Mouse (Mus musculus) midbrain, embryonic 16.5 days (tissue): ENCODE data around the gene Fyn. TPM values are rescaled to one million over a fixed set of nuclear protein-coding genes. Genes with fewer than 3 reads are reported as not detected.

Experiments
- ATAC-seq: fragments of 200-750 bp; cut with Nextera tagmentation; 2 replicates; pipeline ENCODE4 v1.8.0; 2017; ENCODE audit warnings: moderate TSS enrichment
- H3K27ac ChIP-seq: fragments of 300-500 bp; sonication (generic); 2 replicates; pipeline ENCODE4 v1.5.1; 2014; ENCODE audit warnings: mild to moderate bottlenecking, low read length, mixed read lengths
- H3K27me3 ChIP-seq: fragments of 300-500 bp; sonication (generic); 2 replicates; pipeline ENCODE4 v1.6.1; 2014; ENCODE audit warnings: low read depth, low read length, mixed read lengths; ENCODE audit not compliant: control insufficient read depth, insufficient read depth
- H3K36me3 ChIP-seq: fragments of 300-500 bp; sonication (generic); 2 replicates; pipeline ENCODE4 v1.6.1; 2014; ENCODE audit warnings: mild to moderate bottlenecking, low read length, moderate library complexity, mixed read lengths; ENCODE audit not compliant: control insufficient read depth, insufficient read depth
- H3K4me1 ChIP-seq: fragments of 300-500 bp; sonication (generic); 2 replicates; pipeline ENCODE4 v1.6.1; 2014; ENCODE audit warnings: mild to moderate bottlenecking, low read length, mixed read lengths; ENCODE audit not compliant: control insufficient read depth, insufficient read depth
- H3K4me2 ChIP-seq: fragments of 300-500 bp; sonication (generic); 2 replicates; pipeline ENCODE4 v1.6.1; 2014; ENCODE audit warnings: mild to moderate bottlenecking, low read length, mixed read lengths
- H3K4me3 ChIP-seq: fragments of 300-500 bp; sonication (generic); 2 replicates; pipeline ENCODE4 v1.5.1; 2014; ENCODE audit warnings: low read depth, mild to moderate bottlenecking, low read length, moderate library complexity, mixed read lengths
- H3K9ac ChIP-seq: fragments of 300-500 bp; sonication (generic); 2 replicates; pipeline ENCODE4 v1.6.1; 2014; ENCODE audit warnings: low read depth, low read length, mixed read lengths
- H3K9me3 ChIP-seq: fragments of 300-500 bp; sonication (generic); replicated peaks from 2 replicates; pipeline ENCODE4 v1.6.1; 2014; ENCODE audit warnings: mild to moderate bottlenecking, low read length, mixed read lengths; ENCODE audit not compliant: control insufficient read depth, poor library complexity, severe bottlenecking
- WGBS: fragments of 180-500 bp; shearing (Covaris S2); extraction: QIAGEN DNeasy Blood & Tissue Kit; methylation state at CpG from one replicate; pipeline ENCODE4 v1.1.7; 2014; 5-methylcytosine and 5-hydroxymethylcytosine counted together
- polyA plus RNA-seq: library from polyadenylated mRNA; unstranded; fragments of >200 nt; fragmentation: Nextera tagmentation; extraction: Ambion mirVana; gene quantifications from 2 replicates; pipeline ENCODE4 v1.2.1, GENCODE M21; 2015

Fyn gene
- polyA plus RNA-seq, 1 experiment from 2014 or later, result 71.2 TPM

DNA sequence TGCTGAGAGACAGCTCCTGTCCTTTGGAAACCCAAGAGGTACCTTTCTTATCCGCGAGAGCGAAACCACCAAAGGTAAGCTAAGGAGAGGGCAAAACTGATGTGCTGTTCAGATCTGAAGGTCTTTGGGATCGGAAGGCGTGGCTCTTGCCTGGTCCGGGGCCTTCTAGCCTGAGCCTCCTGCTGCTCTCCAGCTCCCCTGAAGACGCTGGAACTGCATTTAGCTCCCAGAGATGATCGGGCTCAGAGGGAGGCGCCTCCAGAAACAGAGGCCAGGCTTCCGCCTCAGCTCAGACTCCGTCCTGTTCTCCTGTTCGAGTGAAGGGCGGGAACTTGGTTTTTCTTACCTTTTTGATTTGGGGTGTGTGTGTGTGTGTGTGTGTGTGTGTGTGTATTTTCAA, 156.8 kb downstream of the Fyn start:
- no peak for ATAC-seq
- Histone ChIP-seq H3K36me3 (peaks cover 3% of the 10 kb centered on the region; the same call in 1 of the 2 replicates), H3K27ac (0 out of 2 replicates have a peak overlapping the region, but pooled peaks have one; percentile 29), H3K4me1 (peaks cover 29% of the 10 kb centered on the region), H3K4me2 (no peak overlapping the region), H3K9ac (no peak overlapping the region), H3K9me3 (no peaks in the 10 kb centered on the region), H3K4me3 (no peak overlapping the region), H3K27me3 (no peaks in the 10 kb centered on the region)
- 86% methylated on average over 13 of the region's 13 CpGs for WGBS

DNA sequence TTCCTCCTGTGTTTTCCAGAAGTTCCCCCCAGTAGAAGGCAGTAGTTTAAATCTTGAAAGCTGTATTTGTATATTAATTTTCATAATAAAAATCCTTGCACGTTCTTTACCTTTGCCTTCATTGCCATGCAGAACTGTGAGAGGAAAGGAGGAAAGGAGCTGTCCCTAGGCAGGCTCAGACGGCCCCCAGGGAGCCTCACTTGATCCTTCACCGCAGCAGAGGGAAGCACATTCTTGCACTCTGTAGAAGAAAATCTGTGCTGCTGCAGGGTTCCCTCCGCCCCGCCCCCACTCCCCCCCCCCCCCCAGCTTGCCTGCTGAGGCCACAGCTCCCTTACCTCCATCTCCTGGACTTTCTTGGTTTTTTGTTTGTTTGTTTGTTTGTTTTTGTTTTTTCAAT, 158.5 kb downstream of the Fyn start:
- Histone ChIP-seq H3K27me3 (no peaks in the 10 kb centered on the region), H3K36me3 (peaks cover 3% of the 10 kb centered on the region; the same call in 1 of the 2 replicates), H3K27ac (no peak overlapping the region), H3K9ac (no peak overlapping the region), H3K9me3 (no peaks in the 10 kb centered on the region), H3K4me3 (no peak overlapping the region), H3K4me1 (peaks cover 17% of the 10 kb centered on the region), H3K4me2 (no peak overlapping the region)
- ATAC-seq, result no peak
- 33% methylated on average over 4 of the region's 5 CpGs for WGBS

DNA sequence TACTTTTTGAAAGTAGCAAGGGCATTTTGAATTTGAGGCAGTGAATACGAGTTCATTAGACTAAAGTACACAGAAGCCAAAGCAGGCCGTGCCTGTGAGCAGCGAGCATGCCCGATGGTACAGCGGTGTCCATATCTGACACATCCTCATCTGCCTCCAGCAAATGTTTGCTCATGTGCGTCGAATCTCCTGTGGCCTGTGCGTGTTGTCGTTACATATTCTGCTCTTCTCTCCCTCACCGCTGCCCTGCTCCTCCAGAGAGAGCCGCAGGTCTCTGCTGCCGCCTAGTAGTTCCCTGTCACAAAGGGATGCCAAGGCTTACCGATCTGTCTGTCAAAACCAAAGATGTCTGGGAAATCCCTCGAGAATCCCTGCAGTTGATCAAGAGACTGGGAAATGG, 160.5 kb downstream of the Fyn start:
- 57% methylated on average over 14 of the region's 14 CpGs for WGBS
- peak overlapping the region; percentile 51; the same call in 1 of the 2 replicates for H3K27ac ChIP-seq
- no peaks in the 10 kb centered on the region for H3K9me3 ChIP-seq
- ATAC-seq, result no peak
- peaks cover 3% of the 10 kb centered on the region; the same call in 1 of the 2 replicates for H3K36me3 ChIP-seq
- peaks cover 12% of the 10 kb centered on the region for H3K4me1 ChIP-seq
- no peak overlapping the region for H3K4me2 ChIP-seq
- H3K27me3 ChIP-seq, result no peaks in the 10 kb centered on the region
- H3K4me3 ChIP-seq, result no peak overlapping the region
- no peak overlapping the region for H3K9ac ChIP-seq

DNA sequence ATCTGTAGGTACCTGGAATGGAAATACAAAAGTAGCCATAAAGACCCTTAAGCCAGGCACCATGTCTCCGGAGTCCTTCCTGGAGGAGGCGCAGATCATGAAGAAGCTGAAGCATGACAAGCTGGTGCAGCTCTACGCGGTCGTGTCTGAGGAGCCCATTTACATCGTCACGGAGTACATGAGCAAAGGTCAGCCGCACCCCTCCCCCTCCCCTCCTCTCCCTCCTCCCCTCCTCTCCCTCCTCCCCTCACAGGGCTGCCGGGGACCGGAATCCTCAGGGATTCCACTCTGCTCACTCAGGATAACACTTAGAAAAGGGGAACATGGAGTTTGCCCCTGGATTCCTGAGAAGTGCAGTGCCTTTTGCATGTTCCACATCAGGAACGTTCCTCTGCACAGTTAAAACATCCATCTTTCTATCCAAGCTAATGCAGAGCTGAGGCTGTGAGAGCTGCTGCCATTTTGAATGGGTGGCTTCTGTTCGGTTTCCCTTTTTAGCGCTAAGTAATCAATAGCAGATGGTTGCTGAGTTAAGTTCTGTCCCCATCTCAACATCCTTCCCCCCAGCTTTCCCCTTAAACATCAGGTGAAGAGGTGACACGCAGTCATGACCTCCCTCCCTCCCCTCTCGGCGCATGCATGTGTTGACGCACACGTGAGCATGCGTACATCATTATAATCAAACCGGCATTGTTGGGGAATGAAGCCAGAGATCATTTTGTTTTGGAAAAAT, 163.5 kb downstream of the Fyn start:
- no peak overlapping the region for H3K9ac ChIP-seq
- no peak overlapping the region for H3K4me2 ChIP-seq
- WGBS, result 60% methylated on average over 18 of the region's 20 CpGs
- peaks cover 3% of the 10 kb centered on the region; the same call in 1 of the 2 replicates for H3K36me3 ChIP-seq
- no peaks in the 10 kb centered on the region for H3K27me3 ChIP-seq
- H3K4me3 ChIP-seq, result no peak overlapping the region
- no peaks in the 10 kb centered on the region for H3K9me3 ChIP-seq
- no peak overlapping the region for H3K27ac ChIP-seq
- H3K4me1 ChIP-seq, result peaks cover 25% of the 10 kb centered on the region
- ATAC-seq, result no peak

DNA sequence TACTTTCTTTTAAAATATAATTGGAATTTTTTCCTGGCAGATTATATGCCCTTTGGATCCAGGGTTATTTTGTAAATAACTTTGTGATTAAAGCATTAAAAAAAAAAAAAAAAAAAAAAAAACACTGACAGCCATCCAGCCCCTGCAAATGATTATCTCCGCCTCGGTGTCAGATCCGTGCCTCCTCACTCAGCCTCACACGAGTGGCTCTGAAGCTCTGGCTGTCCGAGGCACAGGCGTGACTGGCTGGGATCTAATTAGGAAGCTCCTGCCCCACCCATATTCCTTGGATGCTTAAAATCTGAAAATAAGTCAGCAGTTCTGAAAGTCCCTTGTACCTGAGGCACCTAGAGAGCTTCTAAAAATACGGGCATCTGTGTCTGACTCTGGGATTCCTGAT, 164.2 kb downstream of the Fyn start:
- Histone ChIP-seq H3K4me3 (no peak overlapping the region), H3K27me3 (no peaks in the 10 kb centered on the region), H3K9ac (no peak overlapping the region), H3K27ac (no peak overlapping the region), H3K9me3 (no peaks in the 10 kb centered on the region), H3K4me1 (peaks cover 22% of the 10 kb centered on the region), H3K4me2 (no peak overlapping the region), H3K36me3 (peaks cover 3% of the 10 kb centered on the region; the same call in 1 of the 2 replicates)
- 52% methylated on average over 7 of the region's 7 CpGs for WGBS
- ATAC-seq, result no peak

DNA sequence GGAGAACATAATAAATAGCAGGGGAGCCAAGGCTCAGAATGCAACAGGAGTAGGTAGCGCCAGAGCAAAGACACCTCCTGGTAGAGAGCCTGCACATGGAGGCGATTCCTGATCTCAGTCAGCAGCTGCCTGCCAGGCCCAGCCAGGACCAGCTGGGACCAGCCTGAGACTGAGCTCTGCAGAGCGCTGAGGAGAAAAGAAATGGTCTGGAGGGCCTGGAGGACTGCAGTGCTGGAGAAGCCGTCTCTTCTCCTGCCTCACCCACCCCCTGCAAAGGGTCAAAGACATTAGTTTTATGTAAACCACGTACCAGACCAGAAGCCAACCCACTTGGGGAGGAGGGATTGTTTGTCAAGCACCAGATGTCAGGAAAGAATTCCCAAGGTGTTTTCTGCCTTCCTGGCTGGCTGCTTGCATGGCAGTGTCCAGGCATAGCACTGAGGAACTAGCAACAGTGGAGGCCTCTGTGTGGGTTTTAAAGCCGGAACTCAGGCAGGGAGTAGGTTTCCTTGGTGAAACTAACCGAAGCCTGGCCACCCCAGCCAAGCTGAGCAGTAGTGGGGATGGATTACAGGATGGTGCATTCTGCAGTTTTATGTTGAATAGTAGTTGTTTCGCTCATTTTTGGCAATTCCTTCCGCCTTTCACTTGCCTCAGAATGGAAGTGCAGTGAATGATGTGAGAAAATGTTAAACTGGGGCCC, 165.8 kb downstream of the Fyn start:
- Histone ChIP-seq H3K27me3 (no peaks in the 10 kb centered on the region), H3K9me3 (no peaks in the 10 kb centered on the region), H3K4me2 (no peak overlapping the region), H3K9ac (no peak overlapping the region; the same call in 1 of the 2 replicates), H3K4me3 (no peak overlapping the region), H3K36me3 (peaks cover 3% of the 10 kb centered on the region), H3K27ac (peak overlapping the region; percentile 43), H3K4me1 (peaks cover 23% of the 10 kb centered on the region)
- ATAC-seq, result peak; percentile 41
- 49% methylated on average over 9 of the region's 9 CpGs for WGBS

DNA sequence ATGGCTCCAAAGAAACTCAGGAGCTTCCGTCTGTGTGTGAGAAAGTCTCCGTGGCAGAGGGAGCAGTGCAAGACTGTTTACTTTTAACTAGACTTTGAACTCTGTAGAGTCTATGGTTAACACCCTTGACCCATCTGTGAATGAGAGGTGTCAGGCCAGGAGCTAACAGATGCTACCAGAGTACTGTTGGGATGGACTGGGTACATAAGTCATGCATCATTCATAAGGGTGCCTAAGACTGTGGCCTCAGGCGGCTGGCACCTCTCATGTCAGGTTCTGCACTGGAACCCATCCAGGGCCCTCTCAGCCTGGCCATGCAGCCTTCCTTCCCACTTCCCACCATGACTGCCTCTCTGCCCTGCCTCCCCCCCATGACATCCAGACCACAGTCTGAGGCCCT, 166.7 kb downstream of the Fyn start:
- H3K4me2 ChIP-seq, result no peak overlapping the region
- 39% methylated on average over 3 of the region's 3 CpGs for WGBS
- H3K36me3 ChIP-seq, result no peaks in the 10 kb centered on the region; the same call in 1 of the 2 replicates
- peak; percentile 18; the same call in 1 of the 2 replicates for ATAC-seq
- H3K4me3 ChIP-seq, result no peak overlapping the region
- H3K27me3 ChIP-seq, result no peaks in the 10 kb centered on the region
- peak overlapping the region; percentile 50 for H3K27ac ChIP-seq
- H3K9ac ChIP-seq, result no peak overlapping the region
- peaks cover 30% of the 10 kb centered on the region for H3K4me1 ChIP-seq
- no peaks in the 10 kb centered on the region for H3K9me3 ChIP-seq

DNA sequence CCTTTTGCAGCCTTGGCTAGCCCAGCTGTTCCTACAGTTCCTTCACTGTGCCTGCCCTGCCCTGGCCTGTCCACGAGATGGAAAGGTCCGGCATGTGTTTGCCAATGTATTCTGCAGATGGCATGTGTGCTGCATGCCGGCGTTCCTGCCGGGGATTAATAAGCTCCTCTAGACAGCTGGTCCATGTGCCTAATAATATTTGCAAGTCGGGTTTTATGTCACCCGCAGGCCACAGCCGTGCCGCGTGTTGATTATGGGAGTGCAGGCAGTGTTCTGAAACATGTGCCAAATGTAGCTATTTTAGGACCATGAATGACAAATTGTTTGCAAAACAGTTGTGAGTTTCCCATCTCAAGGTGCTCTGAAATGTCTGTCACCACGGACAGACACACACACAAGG, 167.6 kb downstream of the Fyn start:
- peaks cover 37% of the 10 kb centered on the region for H3K4me1 ChIP-seq
- H3K9me3 ChIP-seq, result no peaks in the 10 kb centered on the region
- H3K36me3 ChIP-seq, result no peaks in the 10 kb centered on the region; the same call in 1 of the 2 replicates
- 29% methylated on average over 11 of the region's 11 CpGs for WGBS
- H3K4me3 ChIP-seq, result no peak overlapping the region
- peak overlapping the region; percentile 50 for H3K27ac ChIP-seq
- ATAC-seq, result peak; percentile 10; the same call in 1 of the 2 replicates
- H3K9ac ChIP-seq, result no peak overlapping the region
- no peaks in the 10 kb centered on the region for H3K27me3 ChIP-seq
- no peak overlapping the region for H3K4me2 ChIP-seq
